Mouse (Mus musculus) testis, adult 2 months (tissue): ENCODE results near the gene Musk. TPM values are rescaled to one million over a fixed set of nuclear protein-coding genes. Genes with fewer than 3 reads are reported as not detected.

Experiments used
- H3K27ac ChIP-seq: fragments of 200-500 bp; 2 replicates; pipeline ENCODE4 v1.5.1; 2012; ENCODE audit warnings: low read depth, low read length; ENCODE audit not compliant: control insufficient read depth, insufficient read depth
- H3K27me3 ChIP-seq: fragments of 200-500 bp; 2 replicates; pipeline ENCODE4 v1.6.1; 2012; ENCODE audit warnings: mild to moderate bottlenecking, low read length, moderate library complexity; ENCODE audit not compliant: control insufficient read depth, insufficient read depth
- H3K36me3 ChIP-seq: fragments of 200-500 bp; 2 replicates; pipeline ENCODE4 v1.6.1; 2012; ENCODE audit warnings: mild to moderate bottlenecking, low read length; ENCODE audit not compliant: control insufficient read depth, insufficient read depth
- H3K4me1 ChIP-seq: fragments of 200-500 bp; 2 replicates; pipeline ENCODE4 v1.6.1; 2012; ENCODE audit warnings: low read length; ENCODE audit not compliant: control insufficient read depth, insufficient read depth
- H3K4me3 ChIP-seq: fragments of 200-500 bp; 2 replicates; pipeline ENCODE4 v1.5.1; 2012; ENCODE audit warnings: low read depth, mild to moderate bottlenecking, low read length, moderate library complexity, mixed read lengths; ENCODE audit not compliant: control insufficient read depth
- CTCF ChIP-seq: fragments of 200-500 bp; IDR thresholded peaks from 2 replicates; pipeline ENCODE4 v1.5.1; 2012; ENCODE audit warnings: low read depth, mild to moderate bottlenecking, inconsistent platforms, low read length, moderate library complexity; ENCODE audit not compliant: control insufficient read depth, insufficient read depth, insufficient replicate concordance
- POLR2A ChIP-seq: fragments of 200-500 bp; IDR thresholded peaks from 2 replicates; pipeline ENCODE4 v1.6.1; 2012; ENCODE audit warnings: low read depth, mild to moderate bottlenecking, inconsistent platforms, low read length, moderate library complexity; ENCODE audit not compliant: control insufficient read depth
- polyA plus RNA-seq: library from polyadenylated mRNA; depleted of rRNA; stranded (reverse); fragments of >200 nt; gene quantifications from 2 replicates; pipeline ENCODE4 v1.2.3, GENCODE M21; 2012

Musk gene
- polyA plus RNA-seq, 1 experiment, result 0.28 TPM

- no peak overlapping the region for H3K4me3 ChIP-seq
- no peaks in the 10 kb centered on the region for H3K36me3 ChIP-seq
- no peaks in the 10 kb centered on the region for H3K27me3 ChIP-seq
- no peak for TF ChIP-seq CTCF
- TF ChIP-seq POLR2A, result no peak
- no peak overlapping the region for H3K27ac ChIP-seq
- H3K4me1 ChIP-seq, result no peaks in the 10 kb centered on the region
Measured at GRCm38 (mm10) chr4:58332394-58332793, 46.6 kb downstream of the Musk start.

- TF ChIP-seq POLR2A (no peak), CTCF (no peak)
- Histone ChIP-seq H3K27me3 (no peaks in the 10 kb centered on the region), H3K27ac (no peak overlapping the region), H3K4me3 (no peak overlapping the region), H3K4me1 (no peaks in the 10 kb centered on the region), H3K36me3 (no peaks in the 10 kb centered on the region)
Measured at GRCm38 (mm10) chr4:58336227-58336626, 50.5 kb downstream of the Musk start.

- TF ChIP-seq CTCF (no peak), POLR2A (no peak)
Measured at GRCm38 (mm10) chr4:58339226-58339625, 53.5 kb downstream of the Musk start.

GRCm38 (mm10) chr4:58350206-58350605, 64.4 kb downstream of the Musk start:
- Histone ChIP-seq H3K4me3 (no peak overlapping the region), H3K27ac (no peak overlapping the region)
- no peak for TF ChIP-seq POLR2A
- TF ChIP-seq CTCF, result no peak

More at GRCm38 (mm10) chr4:58339226-58339625, 53.5 kb downstream of the Musk start:
- Histone ChIP-seq H3K4me1 (no peaks in the 10 kb centered on the region), H3K27ac (no peak overlapping the region), H3K27me3 (no peaks in the 10 kb centered on the region), H3K4me3 (no peak overlapping the region), H3K36me3 (no peaks in the 10 kb centered on the region)

GRCm38 (mm10) chr4:58351165-58351564, 65.4 kb downstream of the Musk start:
- Histone ChIP-seq H3K27me3 (no peaks in the 10 kb centered on the region), H3K27ac (no peak overlapping the region), H3K4me3 (no peak overlapping the region), H3K4me1 (peaks cover 3% of the 10 kb centered on the region), H3K36me3 (no peaks in the 10 kb centered on the region)
- no peak for TF ChIP-seq CTCF
- TF ChIP-seq POLR2A, result no peak

More at GRCm38 (mm10) chr4:58350206-58350605, 64.4 kb downstream of the Musk start:
- Histone ChIP-seq H3K27me3 (no peaks in the 10 kb centered on the region), H3K4me1 (no peaks in the 10 kb centered on the region), H3K36me3 (no peaks in the 10 kb centered on the region)

- TF ChIP-seq POLR2A, result no peak
- TF ChIP-seq CTCF, result no peak
- H3K4me1 ChIP-seq, result peaks cover 3% of the 10 kb centered on the region
- H3K27me3 ChIP-seq, result no peaks in the 10 kb centered on the region
- H3K27ac ChIP-seq, result no peak overlapping the region
- H3K36me3 ChIP-seq, result no peaks in the 10 kb centered on the region
- H3K4me3 ChIP-seq, result no peak overlapping the region
Measured at GRCm38 (mm10) chr4:58351590-58351989, 65.8 kb downstream of the Musk start.

- H3K27me3 ChIP-seq, result no peaks in the 10 kb centered on the region
- H3K4me1 ChIP-seq, result peaks cover 3% of the 10 kb centered on the region
- no peak for TF ChIP-seq POLR2A
- TF ChIP-seq CTCF, result no peak
- no peak overlapping the region for H3K27ac ChIP-seq
- H3K4me3 ChIP-seq, result no peak overlapping the region
- no peaks in the 10 kb centered on the region for H3K36me3 ChIP-seq
Measured at GRCm38 (mm10) chr4:58358996-58359395, 73.2 kb downstream of the Musk start.

- Histone ChIP-seq H3K4me1 (peaks cover 3% of the 10 kb centered on the region; the same call in 1 of the 2 replicates), H3K4me3 (no peak overlapping the region), H3K36me3 (no peaks in the 10 kb centered on the region), H3K27ac (no peak overlapping the region), H3K27me3 (no peaks in the 10 kb centered on the region)
- TF ChIP-seq CTCF (no peak), POLR2A (no peak)
Measured at GRCm38 (mm10) chr4:58365321-58365720, 79.6 kb downstream of the Musk start.
